Mouse (Mus musculus) brain, embryonic 14.5 days (tissue): ENCODE measurements at regions not wholly inside any gene's neighbourhood (a gene's known extent, or its start where the extent isn't known, plus 50 kb on each side); places are given as distances from the start of the nearest gene placed in this dataset.

ENCODE experiments used
- CTCF ChIP-seq: fragments of 200-500 bp; IDR thresholded peaks from 2 replicates; pipeline ENCODE4 v1.5.1; 2012; ENCODE audit warnings: inconsistent platforms, mild to moderate bottlenecking, moderate library complexity, borderline replicate concordance; ENCODE audit not compliant: insufficient read depth, insufficient read length; ENCODE audit errors: extremely low read depth
- POLR2A ChIP-seq: fragments of 200-500 bp; IDR thresholded peaks from 2 replicates; pipeline ENCODE4 v1.6.1; 2012; ENCODE audit warnings: mild to moderate bottlenecking, inconsistent platforms, borderline replicate concordance; ENCODE audit not compliant: poor library complexity, insufficient read depth, insufficient read length, severe bottlenecking; ENCODE audit errors: extremely low read depth

DNA sequence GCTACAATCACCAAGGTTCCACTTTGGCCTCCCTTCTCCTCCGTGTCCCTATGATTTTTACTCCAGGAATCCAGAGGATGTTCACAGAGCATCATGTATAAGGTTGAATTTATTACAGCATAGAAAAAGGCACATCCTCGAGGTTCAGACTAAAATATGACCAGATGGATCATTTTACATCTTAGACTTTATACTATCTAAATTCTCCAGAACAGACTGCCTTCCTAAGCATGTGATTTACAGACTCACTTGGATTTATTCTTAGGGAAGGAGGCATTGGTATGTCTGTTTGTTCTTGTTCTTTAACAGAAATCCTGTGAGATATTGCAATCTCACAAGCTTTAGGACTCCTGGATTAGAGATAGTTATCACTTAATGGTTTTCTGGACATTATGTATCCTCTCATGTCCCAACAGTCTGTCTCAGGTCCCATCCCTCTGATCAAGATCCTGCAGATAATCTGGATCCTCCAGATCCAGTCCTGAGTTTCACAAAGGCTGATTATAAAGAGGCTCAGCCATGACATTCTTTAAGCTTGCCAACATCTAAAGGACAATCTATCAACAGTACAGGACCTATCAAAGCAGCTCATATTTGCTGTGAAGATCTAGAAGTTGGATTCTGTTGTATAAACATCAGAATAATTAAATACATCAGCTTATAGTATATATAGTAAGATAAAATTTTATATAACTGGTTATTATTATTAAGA lies 75.2 kb upstream of the Dcn start:
- no peak for TF ChIP-seq POLR2A
- no peak for TF ChIP-seq CTCF
